Mouse (Mus musculus): ENCODE measurements around the gene Macrod2. TPM values are rescaled to one million over a fixed set of nuclear protein-coding genes. Genes with fewer than 3 reads are reported as not detected.

Gene Macrod2
- polyA plus RNA-seq, 1 experiment from 2014 or later: 47.6 TPM

GRCm38 (mm10) chr2:142108947-142109346 is 1713.8 kb downstream of the Macrod2 start:
- H3K36me3 ChIP-seq (ENCODE audit: control insufficient read depth, insufficient read depth, low read length): no peaks in the 10 kb centered on the region
- H3K4me1 ChIP-seq (replicated peaks; ENCODE audit: control insufficient read depth, insufficient read depth, low read length): no peaks in the 10 kb centered on the region
- H3K27me3 ChIP-seq (ENCODE audit: control insufficient read depth, insufficient read depth, low read length): no peaks in the 10 kb centered on the region
- no peak for DNase-seq (ENCODE audit: low spot score)
- H3K27ac ChIP-seq (ENCODE audit: low read depth, low read length): no peak overlapping the region
- no peak overlapping the region for H3K9ac ChIP-seq (ENCODE audit: low read length)
- ATAC-seq (replicated peaks; ENCODE audit: low FRiP score): peak; percentile 65; the same call in 1 of the 2 replicates
- H3K4me2 ChIP-seq (ENCODE audit: low read depth, low read length, severe bottlenecking): no peak overlapping the region
- WGBS: 58% methylated on average over 3 of the region's 3 CpGs
- H3K4me3 ChIP-seq (ENCODE audit: low read depth, low read length): no peak overlapping the region
- no peaks in the 10 kb centered on the region for H3K9me3 ChIP-seq (ENCODE audit: control insufficient read depth, low read length)

- Histone ChIP-seq H3K4me2 (ENCODE audit: low read depth, low read length, severe bottlenecking) (no peak overlapping the region), H3K9ac (ENCODE audit: low read length) (no peak overlapping the region), H3K4me3 (ENCODE audit: low read depth, low read length) (no peak overlapping the region), H3K36me3 (ENCODE audit: control insufficient read depth, insufficient read depth, low read length) (no peaks in the 10 kb centered on the region), H3K27ac (ENCODE audit: low read depth, low read length) (no peak overlapping the region), H3K4me1 (replicated peaks; ENCODE audit: control insufficient read depth, insufficient read depth, low read length) (no peaks in the 10 kb centered on the region), H3K9me3 (ENCODE audit: control insufficient read depth, low read length) (no peaks in the 10 kb centered on the region), H3K27me3 (ENCODE audit: control insufficient read depth, insufficient read depth, low read length) (no peaks in the 10 kb centered on the region)
- no peak for ATAC-seq (replicated peaks; ENCODE audit: low FRiP score)
- no peak for DNase-seq (ENCODE audit: low spot score)
- 88% methylated on average over 1 of the region's 1 CpGs for WGBS
Observed at GRCm38 (mm10) chr2:142116623-142117022, 1721.5 kb downstream of the Macrod2 start.

- 80% methylated on average over 3 of the region's 3 CpGs for WGBS
- DNase-seq (ENCODE audit: low spot score) (no peak), ATAC-seq (replicated peaks; ENCODE audit: low FRiP score) (no peak)
- no peaks in the 10 kb centered on the region for H3K9me3 ChIP-seq (ENCODE audit: control insufficient read depth, low read length)
- H3K27ac ChIP-seq (ENCODE audit: low read depth, low read length): no peak overlapping the region
- no peaks in the 10 kb centered on the region for H3K27me3 ChIP-seq (ENCODE audit: control insufficient read depth, insufficient read depth, low read length)
- no peak overlapping the region for H3K4me2 ChIP-seq (ENCODE audit: low read depth, low read length, severe bottlenecking)
- H3K4me3 ChIP-seq (ENCODE audit: low read depth, low read length): no peak overlapping the region
- no peaks in the 10 kb centered on the region for H3K36me3 ChIP-seq (ENCODE audit: control insufficient read depth, insufficient read depth, low read length)
- H3K9ac ChIP-seq (ENCODE audit: low read length): no peak overlapping the region
- no peaks in the 10 kb centered on the region for H3K4me1 ChIP-seq (replicated peaks; ENCODE audit: control insufficient read depth, insufficient read depth, low read length)
Observed at GRCm38 (mm10) chr2:142128109-142128508, 1733.0 kb downstream of the Macrod2 start.

GRCm38 (mm10) chr2:142129166-142129565 is 1734.1 kb downstream of the Macrod2 start:
- Histone ChIP-seq H3K9me3 (ENCODE audit: control insufficient read depth, low read length) (no peaks in the 10 kb centered on the region), H3K27me3 (ENCODE audit: control insufficient read depth, insufficient read depth, low read length) (no peaks in the 10 kb centered on the region), H3K36me3 (ENCODE audit: control insufficient read depth, insufficient read depth, low read length) (no peaks in the 10 kb centered on the region), H3K4me3 (ENCODE audit: low read depth, low read length) (no peak overlapping the region), H3K27ac (ENCODE audit: low read depth, low read length) (no peak overlapping the region), H3K4me2 (ENCODE audit: low read depth, low read length, severe bottlenecking) (no peak overlapping the region), H3K9ac (ENCODE audit: low read length) (no peak overlapping the region), H3K4me1 (replicated peaks; ENCODE audit: control insufficient read depth, insufficient read depth, low read length) (no peaks in the 10 kb centered on the region)
- DNase-seq (ENCODE audit: low spot score) (no peak), ATAC-seq (replicated peaks; ENCODE audit: low FRiP score) (no peak)
- WGBS: 86% methylated on average over 4 of the region's 4 CpGs

GRCm38 (mm10) chr2:142149310-142149709 is 1754.2 kb downstream of the Macrod2 start:
- 86% methylated on average over 2 of the region's 2 CpGs for WGBS
- no peak overlapping the region for H3K9ac ChIP-seq (ENCODE audit: low read length)
- no peaks in the 10 kb centered on the region for H3K4me1 ChIP-seq (replicated peaks; ENCODE audit: control insufficient read depth, insufficient read depth, low read length)
- no peak for ATAC-seq (replicated peaks; ENCODE audit: low FRiP score)
- no peaks in the 10 kb centered on the region for H3K27me3 ChIP-seq (ENCODE audit: control insufficient read depth, insufficient read depth, low read length)
- no peak for DNase-seq (ENCODE audit: low spot score)
- no peak overlapping the region for H3K27ac ChIP-seq (ENCODE audit: low read depth, low read length)
- H3K4me2 ChIP-seq (ENCODE audit: low read depth, low read length, severe bottlenecking): no peak overlapping the region
- no peak overlapping the region for H3K4me3 ChIP-seq (ENCODE audit: low read depth, low read length)
- H3K36me3 ChIP-seq (ENCODE audit: control insufficient read depth, insufficient read depth, low read length): no peaks in the 10 kb centered on the region
- H3K9me3 ChIP-seq (ENCODE audit: control insufficient read depth, low read length): no peaks in the 10 kb centered on the region

GRCm38 (mm10) chr2:142163506-142164275 is 1768.6 kb downstream of the Macrod2 start:
- no peak overlapping the region for H3K9ac ChIP-seq (ENCODE audit: low read length)
- no peaks in the 10 kb centered on the region for H3K9me3 ChIP-seq (ENCODE audit: control insufficient read depth, low read length)
- 16% methylated on average over 10 of the region's 10 CpGs for WGBS
- peak overlapping the region; percentile 28; the same call in 1 of the 2 replicates for H3K4me2 ChIP-seq (ENCODE audit: low read depth, low read length, severe bottlenecking)
- peak overlapping the region; percentile 50; the same call in 1 of the 2 replicates for H3K27ac ChIP-seq (ENCODE audit: low read depth, low read length)
- ATAC-seq (replicated peaks; ENCODE audit: low FRiP score) (peak; percentile 93), DNase-seq (ENCODE audit: low spot score) (peak; percentile 71)
- H3K27me3 ChIP-seq (ENCODE audit: control insufficient read depth, insufficient read depth, low read length): no peaks in the 10 kb centered on the region
- no peak overlapping the region for H3K4me3 ChIP-seq (ENCODE audit: low read depth, low read length)
- no peaks in the 10 kb centered on the region for H3K36me3 ChIP-seq (ENCODE audit: control insufficient read depth, insufficient read depth, low read length)
- H3K4me1 ChIP-seq (replicated peaks; ENCODE audit: control insufficient read depth, insufficient read depth, low read length): peaks cover 5% of the 10 kb centered on the region; the same call in 1 of the 2 replicates

- Histone ChIP-seq H3K27me3 (ENCODE audit: control insufficient read depth, insufficient read depth, low read length) (no peaks in the 10 kb centered on the region), H3K4me3 (ENCODE audit: low read depth, low read length) (no peak overlapping the region), H3K27ac (ENCODE audit: low read depth, low read length) (no peak overlapping the region), H3K9ac (ENCODE audit: low read length) (no peak overlapping the region), H3K9me3 (ENCODE audit: control insufficient read depth, low read length) (no peaks in the 10 kb centered on the region), H3K4me2 (ENCODE audit: low read depth, low read length, severe bottlenecking) (no peak overlapping the region), H3K36me3 (ENCODE audit: control insufficient read depth, insufficient read depth, low read length) (no peaks in the 10 kb centered on the region), H3K4me1 (replicated peaks; ENCODE audit: control insufficient read depth, insufficient read depth, low read length) (no peaks in the 10 kb centered on the region)
- no peak for ATAC-seq (replicated peaks; ENCODE audit: low FRiP score)
- WGBS: 79% methylated on average over 2 of the region's 2 CpGs
- DNase-seq (ENCODE audit: low spot score): no peak
Observed at GRCm38 (mm10) chr2:142169649-142170048, 1774.5 kb downstream of the Macrod2 start.

GRCm38 (mm10) chr2:142172706-142173105 is 1777.6 kb downstream of the Macrod2 start:
- H3K4me1 ChIP-seq (replicated peaks; ENCODE audit: control insufficient read depth, insufficient read depth, low read length): no peaks in the 10 kb centered on the region
- no peak for ATAC-seq (replicated peaks; ENCODE audit: low FRiP score)

GRCm38 (mm10) chr2:142174039-142174438 is 1778.9 kb downstream of the Macrod2 start:
- Histone ChIP-seq H3K4me1 (replicated peaks; ENCODE audit: control insufficient read depth, insufficient read depth, low read length) (no peaks in the 10 kb centered on the region), H3K4me2 (ENCODE audit: low read depth, low read length, severe bottlenecking) (no peak overlapping the region), H3K9me3 (ENCODE audit: control insufficient read depth, low read length) (no peaks in the 10 kb centered on the region), H3K27ac (ENCODE audit: low read depth, low read length) (no peak overlapping the region), H3K4me3 (ENCODE audit: low read depth, low read length) (no peak overlapping the region), H3K36me3 (ENCODE audit: control insufficient read depth, insufficient read depth, low read length) (no peaks in the 10 kb centered on the region), H3K9ac (ENCODE audit: low read length) (no peak overlapping the region), H3K27me3 (ENCODE audit: control insufficient read depth, insufficient read depth, low read length) (no peaks in the 10 kb centered on the region)
- DNase-seq (ENCODE audit: low spot score): no peak
- 90% methylated on average over 2 of the region's 2 CpGs for WGBS
- no peak for ATAC-seq (replicated peaks; ENCODE audit: low FRiP score)

More at GRCm38 (mm10) chr2:142172706-142173105, 1777.6 kb downstream of the Macrod2 start:
- Histone ChIP-seq H3K9me3 (ENCODE audit: control insufficient read depth, low read length) (no peaks in the 10 kb centered on the region), H3K4me2 (ENCODE audit: low read depth, low read length, severe bottlenecking) (no peak overlapping the region), H3K27ac (ENCODE audit: low read depth, low read length) (no peak overlapping the region), H3K27me3 (ENCODE audit: control insufficient read depth, insufficient read depth, low read length) (no peaks in the 10 kb centered on the region), H3K9ac (ENCODE audit: low read length) (no peak overlapping the region), H3K4me3 (ENCODE audit: low read depth, low read length) (no peak overlapping the region), H3K36me3 (ENCODE audit: control insufficient read depth, insufficient read depth, low read length) (no peaks in the 10 kb centered on the region)
- no peak for DNase-seq (ENCODE audit: low spot score)
- 95% methylated on average over 3 of the region's 3 CpGs for WGBS
